Mouse (Mus musculus) C2C12 (cell line): Measurements from ENCODE around the gene Nat8f2. TPM values are rescaled to one million over a fixed set of nuclear protein-coding genes. Genes with fewer than 3 reads are reported as not detected.
"Not testable (repeated sequence)": the region's sequence is repeated elsewhere in the genome, so short reads cannot be mapped to it uniquely, and the experiment has no call there.

Source experiments
- H3K27me3 ChIP-seq: one replicate; pipeline ENCODE4 v1.6.1; 2011; ENCODE audit not compliant: control insufficient read depth, insufficient read depth, insufficient read length
- H3K36me3 ChIP-seq: one replicate; pipeline ENCODE4 v1.6.1; 2011; ENCODE audit not compliant: control insufficient read depth, insufficient read depth
- H3K4me3 ChIP-seq: one replicate; pipeline ENCODE4 v1.5.1; 2011; ENCODE audit warnings: mild to moderate bottlenecking, control low read depth; ENCODE audit not compliant: poor library complexity, insufficient read depth, severe bottlenecking
- H3K79me2 ChIP-seq: one replicate; pipeline ENCODE4 v1.6.1; 2011; ENCODE audit not compliant: control insufficient read depth, insufficient read depth
- H3K79me3 ChIP-seq: one replicate; pipeline ENCODE4 v1.6.1; 2011; ENCODE audit warnings: low read depth, control low read depth
- H3ac ChIP-seq: one replicate; pipeline ENCODE3; 2011; ENCODE audit warnings: low read depth; ENCODE audit not compliant: control insufficient read depth, insufficient read length
- CEBPB ChIP-seq: IDR thresholded peaks from one replicate; pipeline ENCODE4 v1.6.1; 2011; ENCODE audit warnings: low read depth, mild to moderate bottlenecking, control low read depth, moderate library complexity
- CTCF ChIP-seq: IDR thresholded peaks from one replicate; pipeline ENCODE4 v1.5.1; 2011; ENCODE audit not compliant: control insufficient read depth, insufficient read depth, insufficient read length
- FOSL1 ChIP-seq: IDR thresholded peaks from one replicate; pipeline ENCODE4 v1.8.0; 2011; ENCODE audit warnings: mild to moderate bottlenecking, low read length; ENCODE audit not compliant: poor library complexity, insufficient read depth, severe bottlenecking
- MAX ChIP-seq: IDR thresholded peaks from one replicate; pipeline ENCODE4 v1.6.1; 2011; ENCODE audit warnings: mild to moderate bottlenecking, control low read depth
- MYOD1 ChIP-seq: IDR thresholded peaks from one replicate; pipeline ENCODE4 v1.6.1; 2011; ENCODE audit warnings: low read depth; ENCODE audit not compliant: control insufficient read depth, insufficient read length
- MYOG ChIP-seq: IDR thresholded peaks from one replicate; pipeline ENCODE4 v1.6.1; 2011; ENCODE audit not compliant: control insufficient read depth, insufficient read length; ENCODE audit errors: extremely low read depth
- USF1 ChIP-seq: IDR thresholded peaks from one replicate; pipeline ENCODE4 v1.6.1; 2011; ENCODE audit warnings: low read depth, mild to moderate bottlenecking, control low read depth, moderate library complexity
- polyA plus RNA-seq: library from polyadenylated mRNA; unstranded; fragments of >200 nt; fragmentation: generic; extraction: Trizol; gene quantifications from one replicate; pipeline ENCODE4 v1.2.1, GENCODE M21; 2012; ENCODE audit warnings: missing spikeins

Nat8f2 gene
- polyA plus RNA-seq, 1 experiment, result not detected

GRCm38 (mm10) chr6:85909704-85910103 lies 40.7 kb upstream of the Nat8f2 start:
- Histone ChIP-seq H3K27me3 (peaks cover 15% of the 10 kb centered on the region), H3K4me3 (no peak overlapping the region), H3K36me3 (no peaks in the 10 kb centered on the region), H3K79me2 (no peaks in the 10 kb centered on the region), H3K79me3 (no peaks in the 10 kb centered on the region), H3ac (no peak overlapping the region)
- TF ChIP-seq CEBPB (no peak), MYOG (no peak), FOSL1 (no peak), MAX (no peak), CTCF (no peak), MYOD1 (no peak), USF1 (no peak)

DNA sequence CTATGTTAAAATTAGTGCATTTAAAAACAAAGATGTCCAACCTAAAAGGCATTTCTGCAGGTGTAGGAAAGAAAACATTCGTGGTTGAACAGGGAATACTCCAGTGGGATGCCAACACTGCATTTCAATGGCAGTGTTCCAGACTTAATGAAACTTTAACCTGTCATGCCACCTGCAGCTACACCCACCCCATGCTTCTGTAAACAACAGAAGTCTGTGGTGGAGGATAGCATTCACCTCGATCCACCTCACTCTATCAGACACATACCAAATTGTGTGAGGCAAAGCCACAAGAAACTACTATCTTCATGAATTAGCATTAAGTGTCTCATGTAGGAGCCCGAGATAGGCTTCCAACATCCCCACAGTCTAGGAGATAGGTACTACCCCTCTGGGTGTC lies 39.4 kb upstream of the Nat8f2 start:
- Histone ChIP-seq H3K79me2 (no peaks in the 10 kb centered on the region), H3K4me3 (no peak overlapping the region), H3ac (no peak overlapping the region), H3K27me3 (peaks cover 15% of the 10 kb centered on the region), H3K79me3 (no peaks in the 10 kb centered on the region), H3K36me3 (no peaks in the 10 kb centered on the region)
- no peak for TF ChIP-seq MAX
- TF ChIP-seq FOSL1, result no peak
- TF ChIP-seq USF1, result no peak
- TF ChIP-seq MYOD1, result no peak

DNA sequence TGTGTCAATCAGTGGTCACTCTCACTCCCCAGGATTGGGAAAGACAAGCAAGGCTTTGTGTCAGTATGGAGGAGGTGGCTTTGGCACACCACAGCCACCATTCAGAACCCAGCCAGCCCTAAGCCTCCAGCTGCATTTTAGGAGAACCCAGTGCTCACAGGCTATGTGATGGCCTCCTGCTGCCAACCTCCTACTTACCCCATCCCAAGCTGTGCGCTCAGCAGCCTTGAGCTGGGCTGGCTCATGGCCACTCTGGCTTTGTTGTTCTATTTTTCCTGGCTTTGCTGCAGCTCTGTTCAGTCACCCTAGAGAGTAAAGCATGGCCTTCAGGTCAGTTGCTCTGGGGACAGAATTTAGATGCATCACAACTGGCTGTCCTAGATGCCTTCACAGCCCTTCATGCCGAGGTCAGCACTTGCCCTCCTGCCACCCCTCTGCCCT lies 38.0 kb upstream of the Nat8f2 start:
- not testable (repeated sequence) for H3K36me3 ChIP-seq

GRCm38 (mm10) chr6:85904642-85905061 lies 35.7 kb upstream of the Nat8f2 start, which contains the start of gene Nat8f4:
Gene Nat8f4, minus strand, starts transcription at chr6:85904884.
- H3K4me3 ChIP-seq, H3K79me2 ChIP-seq, H3K79me3 ChIP-seq, H3K36me3 ChIP-seq, H3ac ChIP-seq: not testable (repeated sequence)
- peaks cover 15% of the 10 kb centered on the region for H3K27me3 ChIP-seq

More for the DNA sequence above, 38.0 kb upstream of the Nat8f2 start:
- not testable (repeated sequence) for H3K79me2 ChIP-seq, H3K79me3 ChIP-seq, H3K4me3 ChIP-seq, H3ac ChIP-seq
- peaks cover 15% of the 10 kb centered on the region for H3K27me3 ChIP-seq

DNA sequence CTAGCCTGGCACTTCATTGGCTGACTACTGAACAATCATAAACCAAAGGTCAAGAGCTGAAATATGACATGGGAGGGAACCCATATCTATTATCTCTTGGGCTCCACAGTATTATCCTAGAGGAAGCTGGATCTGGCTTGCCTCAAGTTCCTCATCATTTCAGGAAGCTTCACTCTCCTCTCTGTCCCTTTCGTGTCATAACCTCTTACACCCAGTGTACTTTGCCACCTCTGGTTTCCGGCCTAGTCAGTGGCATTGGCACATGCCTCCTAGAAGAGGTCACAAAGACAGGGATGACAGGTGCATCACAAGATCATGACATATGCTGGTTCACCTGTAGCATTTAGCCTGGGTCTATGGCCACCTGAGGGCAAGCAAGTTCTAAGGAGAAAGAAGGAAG lies 33.3 kb upstream of the Nat8f2 start:
- Histone ChIP-seq H3K79me3 (no peaks in the 10 kb centered on the region), H3K27me3 (peaks cover 7% of the 10 kb centered on the region), H3K4me3 (no peak overlapping the region), H3K36me3 (no peaks in the 10 kb centered on the region), H3K79me2 (no peaks in the 10 kb centered on the region), H3ac (no peak overlapping the region)
- no peak for TF ChIP-seq MYOG
- TF ChIP-seq USF1, result no peak
- no peak for TF ChIP-seq CTCF
- TF ChIP-seq FOSL1, result no peak
- no peak for TF ChIP-seq CEBPB
- TF ChIP-seq MYOD1, result no peak

DNA sequence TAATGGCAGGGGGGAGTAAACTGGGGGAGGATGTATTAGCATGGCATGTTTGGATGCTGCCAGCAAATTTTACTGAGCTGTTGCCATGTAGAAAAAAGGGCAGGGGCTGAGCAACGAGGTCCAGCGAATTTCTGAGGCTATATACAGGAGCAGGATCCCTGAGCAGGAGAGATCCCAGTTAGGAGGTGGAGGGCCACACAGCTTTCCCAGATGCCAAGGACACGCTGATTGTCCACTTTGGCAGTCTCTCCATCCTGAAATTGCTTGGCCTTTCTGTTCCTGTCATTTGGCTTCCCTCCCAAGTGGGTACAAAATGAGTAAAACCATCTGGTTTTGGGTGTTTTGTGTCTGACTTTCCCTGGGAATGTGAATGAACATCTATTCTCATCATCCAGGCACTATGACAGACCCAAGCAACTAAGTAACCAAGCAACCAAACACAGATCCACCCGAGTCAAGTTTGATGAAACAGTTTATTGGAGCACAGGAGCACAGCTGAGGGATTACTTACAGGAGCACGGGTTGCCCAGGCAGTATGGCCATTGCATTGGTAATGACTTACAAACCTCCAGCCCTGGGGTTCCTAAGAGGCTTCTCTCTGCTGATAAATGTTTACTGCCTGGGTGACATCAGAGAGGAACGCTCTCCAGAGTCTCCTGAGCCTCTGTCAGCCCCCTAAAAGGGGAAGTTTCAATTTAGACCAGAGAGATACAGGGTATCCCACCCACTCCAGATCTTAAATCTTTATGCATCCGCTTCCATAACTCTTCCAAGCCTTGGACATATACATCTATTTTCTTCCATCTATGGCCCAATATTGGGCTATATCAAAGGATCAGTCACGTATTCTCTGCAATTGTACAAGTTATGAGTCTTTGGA lies 29.9 kb upstream of the Nat8f2 start:
- not testable (repeated sequence) for H3K27me3 ChIP-seq, H3K36me3 ChIP-seq, H3K4me3 ChIP-seq, H3K79me3 ChIP-seq, H3K79me2 ChIP-seq, H3ac ChIP-seq

DNA sequence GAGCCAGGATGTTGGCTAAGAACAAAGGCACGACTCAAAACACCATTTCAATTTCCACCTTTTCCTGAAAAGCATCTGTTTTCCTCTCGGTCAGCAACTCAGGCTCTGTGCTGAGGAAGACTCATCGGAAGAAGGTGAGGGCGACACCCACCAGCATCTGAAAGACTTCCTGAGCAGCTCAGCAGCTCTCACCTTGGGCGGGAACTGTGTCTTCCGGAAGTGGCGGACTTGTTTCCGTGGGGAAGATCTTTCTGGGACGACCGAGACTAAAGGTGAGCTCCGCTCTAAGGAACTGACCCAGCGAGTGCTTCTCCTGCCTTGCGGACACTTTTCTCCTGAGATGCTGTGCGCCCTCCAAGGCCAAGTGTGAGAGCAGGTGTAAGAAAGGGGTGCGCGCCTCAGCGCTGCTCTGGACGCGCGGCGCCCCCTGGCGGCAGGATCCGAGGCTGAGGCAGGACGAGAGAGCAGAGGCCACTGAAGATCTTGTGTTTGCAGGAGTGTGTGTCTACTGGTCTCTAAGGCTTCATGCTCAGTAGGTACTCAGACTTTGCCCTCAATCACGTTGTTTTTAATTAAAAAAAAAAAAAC lies 26.2 kb upstream of the Nat8f2 start:
- H3K36me3 ChIP-seq, H3K4me3 ChIP-seq, H3K79me2 ChIP-seq, H3K79me3 ChIP-seq, H3K27me3 ChIP-seq, H3ac ChIP-seq: not testable (repeated sequence)
- TF ChIP-seq CTCF, result peak; percentile 15
